Mouse (Mus musculus) MEL-GATA-1-ER (cell line): Measurements from ENCODE around the gene Rabgef1.

ENCODE experiments used
- DNase-seq: peaks from one replicate; pipeline ENCODE4 v3.0.0-alpha.2; 2012; ENCODE audit warnings: low read depth; ENCODE audit errors: extremely low read depth

Gene Rabgef1

GRCm38 (mm10) chr5:130171956-130172601 lies 481 bp downstream of the Rabgef1 start:
- peak; percentile 43 for DNase-seq

DNA sequence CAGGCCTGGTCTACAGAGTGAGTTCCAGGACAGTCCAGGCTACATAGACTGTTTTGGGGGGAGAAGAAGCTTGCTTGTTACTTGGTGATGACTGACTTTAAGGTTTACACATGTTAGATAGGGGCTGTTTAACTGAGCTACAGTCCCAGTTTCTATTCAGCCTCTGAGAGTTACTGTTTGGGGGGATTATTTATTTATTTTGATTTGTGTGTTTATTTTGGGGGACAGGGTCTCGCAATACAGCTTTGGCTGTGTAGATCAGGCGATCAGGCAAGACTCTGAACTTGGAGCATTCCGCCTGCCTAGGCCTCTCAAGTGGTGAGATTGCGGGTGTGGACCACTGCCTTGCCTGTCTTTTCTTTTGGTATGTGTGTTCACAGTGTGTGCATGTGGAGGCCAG lies 1.4 kb downstream of the Rabgef1 start:
- no peak for DNase-seq

DNA sequence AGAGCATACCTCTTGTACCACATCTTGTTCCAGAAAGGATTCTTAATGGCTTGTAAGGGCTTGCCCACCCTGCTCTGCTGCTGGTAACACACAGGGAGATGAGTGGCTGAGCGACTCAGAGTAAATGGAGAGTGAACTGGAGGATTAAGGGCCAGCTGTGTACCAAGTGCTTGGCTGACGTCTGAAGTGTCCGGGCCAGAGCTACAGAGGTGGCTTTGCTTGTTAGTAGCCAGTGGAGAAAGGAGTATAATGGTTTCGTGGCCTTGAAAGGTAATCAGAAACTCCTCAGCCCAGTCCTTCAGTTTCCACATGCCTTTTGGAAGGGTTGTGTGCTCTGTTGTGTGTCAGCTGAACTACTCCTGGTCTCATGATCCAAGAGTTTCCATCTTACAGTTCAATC lies 6.3 kb downstream of the Rabgef1 start:
- DNase-seq, result no peak

DNA sequence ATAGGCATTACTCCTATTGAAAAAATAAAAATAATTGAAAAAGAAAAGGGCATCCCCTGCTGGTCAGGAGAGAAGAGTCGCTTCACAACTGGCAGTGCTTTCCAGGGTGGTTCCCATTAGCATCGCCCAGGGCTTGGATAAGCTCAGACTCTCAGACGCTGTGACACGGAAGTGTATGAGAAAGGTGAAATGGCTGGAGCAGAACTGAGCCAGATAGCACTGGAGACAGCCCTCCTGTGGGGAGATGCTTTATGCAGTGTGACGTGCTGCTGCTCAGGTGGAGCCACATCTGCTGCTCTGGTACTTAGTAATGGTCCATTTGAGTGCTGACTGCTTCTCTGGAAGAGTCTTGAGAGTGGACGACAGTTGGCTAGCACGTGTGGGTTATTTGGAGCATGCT lies 8.8 kb downstream of the Rabgef1 start:
- DNase-seq, result no peak

DNA sequence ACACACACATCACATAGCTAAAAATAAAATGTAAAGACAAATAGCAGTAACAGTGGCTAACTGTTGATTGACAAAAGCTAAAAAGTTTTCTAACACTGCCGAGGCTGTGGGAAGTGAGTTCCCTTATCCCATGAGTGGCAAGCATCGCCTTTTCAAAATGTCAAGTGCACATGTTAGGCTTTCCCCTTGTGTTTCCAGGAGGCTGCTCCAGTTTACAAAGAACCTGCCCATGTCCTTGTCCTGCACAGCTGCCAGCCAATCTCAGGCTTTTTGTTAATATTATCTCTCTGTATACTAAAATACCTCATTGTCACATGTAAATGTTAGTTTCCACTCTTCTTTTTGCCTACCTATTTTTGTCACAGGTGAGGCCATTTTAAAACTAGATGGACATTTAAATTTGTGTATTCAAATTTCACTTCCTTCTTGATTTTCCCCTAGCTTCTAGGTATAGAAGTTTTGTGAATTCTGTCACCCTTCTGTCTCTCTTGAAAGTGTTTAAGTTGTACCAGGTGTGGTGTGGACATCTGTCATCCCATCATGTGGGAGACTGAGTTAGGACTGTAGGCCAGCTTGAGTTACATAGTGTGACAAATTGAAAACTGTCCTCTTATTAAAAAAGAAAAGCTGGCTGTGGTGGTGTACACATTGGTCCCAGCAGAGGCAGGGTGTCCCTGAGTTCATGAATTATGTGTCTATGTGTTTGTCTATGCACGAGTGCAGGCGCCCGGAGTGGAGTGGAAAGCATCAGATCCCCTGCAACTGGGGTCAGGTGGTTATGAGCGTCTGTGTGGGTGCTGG lies 10.3 kb downstream of the Rabgef1 start:
- DNase-seq, result no peak

- no peak for DNase-seq
These were observed 10.9 kb downstream of the Rabgef1 start for GRCm38 (mm10) chr5:130182541-130182821.

GRCm38 (mm10) chr5:130184193-130184856 lies 12.7 kb downstream of the Rabgef1 start:
- DNase-seq, result no peak

DNA sequence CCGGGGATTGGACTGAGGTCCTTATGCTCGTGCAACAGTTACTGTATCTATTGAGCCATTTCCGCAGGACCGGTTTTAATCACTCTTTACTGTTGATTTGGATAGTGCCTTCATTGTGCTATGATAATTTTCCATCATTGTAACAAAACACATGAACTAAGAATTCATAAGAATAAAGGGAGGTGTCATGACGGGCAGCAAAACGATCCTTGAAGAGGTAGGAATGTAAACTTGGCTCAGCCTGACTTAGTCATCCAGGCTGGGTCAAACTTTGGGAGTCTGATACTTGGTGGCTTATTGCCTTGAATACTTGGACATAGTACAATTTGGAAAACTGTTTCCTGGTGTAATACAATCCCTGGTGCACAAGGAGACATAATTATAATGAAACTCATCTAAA lies 13.7 kb downstream of the Rabgef1 start:
- DNase-seq, result no peak

- DNase-seq, result no peak
These were observed 15.8 kb downstream of the Rabgef1 start for GRCm38 (mm10) chr5:130187383-130187782.

- DNase-seq, result no peak
These were observed 19.3 kb downstream of the Rabgef1 start for GRCm38 (mm10) chr5:130190909-130191308.

DNA sequence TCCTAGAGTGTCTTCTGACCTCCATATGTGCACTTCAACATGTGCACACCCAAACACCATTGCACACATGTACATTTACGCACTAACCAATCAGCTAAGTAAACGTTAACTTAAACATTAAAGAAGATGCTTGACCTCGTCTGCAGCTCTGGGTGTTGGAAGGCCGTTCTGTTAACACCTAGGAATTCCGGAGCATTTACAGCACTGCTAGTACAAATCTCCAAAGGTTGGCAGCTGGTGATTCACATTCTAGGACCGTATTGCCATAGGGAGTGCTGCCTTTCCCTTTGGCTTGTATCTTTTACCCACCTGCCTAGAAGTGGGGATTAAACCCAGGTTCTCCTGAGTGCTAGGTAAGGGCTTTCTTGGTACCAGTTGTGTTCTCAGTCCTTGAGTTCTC lies 20.3 kb downstream of the Rabgef1 start:
- no peak for DNase-seq

DNA sequence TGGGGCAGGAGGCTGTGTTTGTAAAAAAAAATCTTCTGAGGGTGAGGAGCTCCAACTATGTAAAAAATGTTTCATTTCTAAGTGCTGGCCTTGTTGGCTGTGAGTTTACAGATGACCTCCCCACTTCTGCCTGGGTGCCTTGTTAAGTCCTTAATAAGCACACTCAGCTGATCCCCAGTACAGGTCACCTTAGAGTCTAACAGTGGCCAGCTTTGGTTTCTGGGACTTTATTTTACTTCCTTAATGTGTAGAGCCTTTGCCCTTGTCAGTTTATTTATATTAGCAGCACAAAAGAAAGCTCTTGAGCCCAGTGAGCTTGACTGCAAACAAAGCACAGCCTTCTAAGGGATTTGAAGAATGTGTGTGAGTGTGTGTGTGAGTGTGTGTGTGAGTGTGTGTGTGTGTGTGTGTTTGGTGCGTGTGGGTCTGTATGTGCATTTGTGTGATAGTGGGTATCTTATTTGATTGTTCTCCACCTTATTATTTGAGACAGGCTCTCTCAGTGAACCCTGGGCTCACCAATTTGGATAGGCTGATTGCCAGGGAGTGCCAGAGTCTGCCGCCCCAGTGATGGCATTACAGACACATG lies 20.9 kb downstream of the Rabgef1 start:
- DNase-seq, result no peak

GRCm38 (mm10) chr5:130193760-130194159 lies 22.2 kb downstream of the Rabgef1 start:
- no peak for DNase-seq

- DNase-seq, result no peak
These were observed 24.7 kb downstream of the Rabgef1 start for GRCm38 (mm10) chr5:130196307-130196706.

DNA sequence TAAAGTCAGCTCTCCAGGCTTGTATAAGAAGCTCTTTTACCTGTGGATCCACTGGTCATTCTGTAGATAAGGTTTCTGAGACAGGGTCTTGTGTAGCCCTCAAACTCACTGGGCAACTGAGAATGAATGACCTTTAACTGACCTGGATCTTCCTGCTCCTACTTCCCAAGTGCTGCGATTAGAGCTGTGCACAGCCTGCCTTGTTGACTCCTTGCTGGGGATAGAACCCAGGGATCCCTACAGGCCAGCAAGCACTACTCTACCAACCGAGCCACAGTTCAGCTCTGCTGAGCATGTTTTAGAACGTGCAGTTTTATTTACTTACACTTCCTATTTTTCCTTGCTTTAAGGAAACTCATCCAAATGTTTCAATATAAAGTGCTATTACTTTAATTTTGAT lies 25.9 kb downstream of the Rabgef1 start:
- DNase-seq, result no peak

- DNase-seq, result no peak
These were observed 26.4 kb downstream of the Rabgef1 start for GRCm38 (mm10) chr5:130197981-130198380.

DNA sequence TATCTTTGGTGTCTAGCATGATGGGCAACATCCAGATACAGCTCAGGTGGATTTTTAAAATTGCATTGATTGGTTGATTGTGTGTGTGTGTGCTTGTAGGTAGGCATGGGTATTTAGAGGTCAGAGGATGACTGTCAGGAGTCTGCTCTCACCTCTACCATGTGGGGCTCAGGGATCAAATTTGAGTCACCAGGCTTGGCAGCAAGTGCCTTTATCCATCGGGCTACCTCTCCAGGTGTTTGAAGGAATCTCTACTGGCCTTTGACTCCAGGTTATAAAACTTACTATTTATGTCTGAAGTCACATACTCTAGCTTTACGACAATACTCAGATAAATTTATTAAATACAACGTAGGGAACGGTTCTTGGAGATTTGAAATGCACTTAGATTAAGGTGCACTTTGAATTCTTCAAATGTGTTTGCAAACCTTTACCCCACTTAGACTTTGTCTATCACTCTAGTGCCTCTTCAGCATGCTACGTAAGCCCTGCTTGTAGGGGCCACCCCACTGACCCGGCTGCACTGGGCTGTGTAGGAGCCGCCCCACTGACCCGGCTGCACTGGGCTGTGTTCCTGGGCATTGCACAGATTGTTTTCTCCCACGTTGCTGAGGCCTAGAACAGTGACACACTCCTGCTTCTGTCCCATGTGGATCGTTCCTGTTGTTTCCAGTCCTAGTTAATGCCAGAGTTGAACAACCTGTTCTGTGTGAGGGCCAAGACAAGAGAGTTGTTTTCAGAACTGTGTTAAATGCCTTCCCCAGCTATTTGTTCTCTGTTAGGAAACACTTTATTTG lies 28.8 kb downstream of the Rabgef1 start:
- DNase-seq, result no peak

DNA sequence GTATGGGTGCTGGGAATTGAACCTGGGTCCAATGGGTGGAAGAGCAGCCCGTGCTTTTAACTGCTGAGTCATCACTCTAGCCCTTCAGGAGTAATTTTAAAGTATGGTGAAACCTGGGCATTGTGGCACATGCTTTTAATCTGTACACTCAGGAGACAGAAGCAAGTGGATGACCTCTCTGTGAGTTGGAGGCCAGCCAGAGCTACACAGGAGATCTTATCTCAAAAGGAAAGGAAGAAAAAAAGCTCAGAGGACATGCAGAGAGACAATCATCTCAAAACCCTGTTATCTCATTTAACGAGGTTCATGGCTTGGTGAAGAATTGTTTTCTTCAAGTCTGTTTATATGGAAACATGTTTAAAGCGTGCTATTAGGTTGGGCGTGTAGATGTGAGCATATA lies 32.4 kb downstream of the Rabgef1 start:
- DNase-seq, result no peak

- no peak for DNase-seq
These were observed 33.0 kb downstream of the Rabgef1 start for GRCm38 (mm10) chr5:130204560-130204959.

GRCm38 (mm10) chr5:130205441-130206023 lies 33.9 kb downstream of the Rabgef1 start:
- DNase-seq, result no peak

GRCm38 (mm10) chr5:130207299-130207698 lies 35.7 kb downstream of the Rabgef1 start:
- DNase-seq, result no peak
